Mouse (Mus musculus) cerebellum, adult 9-11 months (tissue): ENCODE data around the gene St8sia1.

Source experiments
- DNase-seq: peaks from one replicate; pipeline ENCODE4 v3.0.0; 2022

The St8sia1 gene

DNA sequence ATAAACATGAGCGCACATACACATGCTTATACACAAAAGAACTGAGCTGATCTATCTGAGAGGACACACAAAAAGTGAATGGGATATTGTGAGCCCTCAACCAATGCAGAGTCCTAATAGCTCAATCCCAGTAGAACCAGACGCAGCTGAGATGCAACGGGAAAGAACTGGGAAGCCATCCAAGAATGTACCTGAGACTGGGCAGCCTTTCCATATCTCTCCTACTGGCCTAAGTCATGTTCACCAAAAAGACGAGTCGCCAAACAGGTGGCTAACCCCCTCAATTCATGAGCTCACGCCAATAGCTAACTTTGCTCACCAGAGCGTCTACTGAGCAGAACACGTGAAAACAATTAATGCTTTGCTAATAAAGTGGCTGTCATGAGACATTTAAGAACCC, 20.8 kb downstream of the St8sia1 start:
- DNase-seq: peak; percentile 61

DNA sequence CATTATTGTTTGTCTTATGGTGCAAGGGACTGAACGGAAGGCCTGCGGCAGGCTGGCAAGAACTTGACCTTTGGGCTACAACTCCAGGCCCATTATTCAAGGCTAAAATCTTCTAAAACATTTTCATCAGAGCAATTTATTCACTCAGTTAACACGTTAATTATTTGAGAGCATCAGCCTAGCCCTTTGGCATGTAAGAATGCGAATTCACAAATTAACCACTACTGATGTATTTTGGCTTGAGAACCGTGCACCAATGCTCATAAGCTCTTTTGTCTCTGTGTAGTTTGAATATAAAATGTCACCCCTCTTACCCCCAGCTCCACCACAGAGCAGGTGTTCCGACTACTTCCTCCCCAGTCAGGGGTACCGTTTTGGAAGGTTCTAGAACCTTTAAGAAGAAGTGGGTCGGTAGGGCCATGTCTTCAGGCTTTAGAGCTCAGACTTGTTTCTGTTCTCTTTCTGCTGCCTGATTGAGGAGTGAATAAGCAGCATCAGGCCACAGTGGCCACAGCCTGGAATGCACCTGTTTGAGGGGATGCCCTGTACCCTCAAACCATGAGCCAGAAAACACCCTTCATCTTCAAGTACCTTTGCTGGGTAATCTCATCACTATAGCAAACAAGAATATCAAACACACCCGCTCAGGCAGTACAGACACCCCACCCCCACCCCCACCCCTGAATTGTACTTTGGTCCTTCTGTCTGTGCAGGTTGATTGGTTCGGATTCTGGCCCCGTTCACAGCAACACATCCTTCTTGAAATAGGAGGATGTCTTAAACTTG, 22.5 kb downstream of the St8sia1 start:
- DNase-seq: no peak

- DNase-seq: no peak
Measured at GRCm38 (mm10) chr6:142941078-142941477, 23.2 kb downstream of the St8sia1 start.

DNA sequence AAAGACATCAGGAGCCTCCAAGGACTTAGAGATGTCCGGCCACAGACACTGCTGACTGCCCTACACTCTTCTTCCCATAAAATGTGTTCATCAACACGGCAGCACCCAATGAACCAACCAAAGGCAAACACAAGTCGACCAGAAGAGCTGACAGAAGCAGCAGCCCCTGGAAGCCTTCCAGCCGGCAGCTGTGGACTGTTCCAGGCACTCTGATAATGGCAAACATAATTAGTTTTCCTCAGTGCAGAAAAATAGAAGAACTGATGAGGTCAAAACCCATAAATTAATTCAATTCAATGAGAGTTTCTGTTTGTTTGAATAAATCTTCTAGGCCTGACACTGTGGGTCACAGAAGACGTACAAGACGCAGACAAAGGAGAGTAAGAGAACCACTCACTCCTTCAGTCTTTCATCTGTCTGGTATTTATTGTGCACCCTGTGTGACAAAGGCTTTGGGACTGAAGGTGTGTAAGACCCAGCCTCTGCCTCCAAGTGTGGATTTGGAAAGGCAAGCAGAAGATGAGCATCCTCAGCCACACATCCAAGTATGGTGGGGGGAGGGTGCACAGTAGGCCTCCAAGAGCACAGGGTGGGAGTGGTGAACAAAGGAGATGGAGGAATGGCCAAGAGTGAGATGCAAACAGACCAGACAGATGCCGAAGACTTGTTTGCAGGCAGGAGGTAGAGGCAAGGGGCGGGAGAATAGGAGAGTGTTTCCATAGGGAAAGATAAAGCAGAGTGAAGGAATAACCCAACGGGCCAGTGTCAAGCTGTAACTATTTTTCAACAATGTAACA, 25.5 kb downstream of the St8sia1 start:
- DNase-seq: no peak

DNA sequence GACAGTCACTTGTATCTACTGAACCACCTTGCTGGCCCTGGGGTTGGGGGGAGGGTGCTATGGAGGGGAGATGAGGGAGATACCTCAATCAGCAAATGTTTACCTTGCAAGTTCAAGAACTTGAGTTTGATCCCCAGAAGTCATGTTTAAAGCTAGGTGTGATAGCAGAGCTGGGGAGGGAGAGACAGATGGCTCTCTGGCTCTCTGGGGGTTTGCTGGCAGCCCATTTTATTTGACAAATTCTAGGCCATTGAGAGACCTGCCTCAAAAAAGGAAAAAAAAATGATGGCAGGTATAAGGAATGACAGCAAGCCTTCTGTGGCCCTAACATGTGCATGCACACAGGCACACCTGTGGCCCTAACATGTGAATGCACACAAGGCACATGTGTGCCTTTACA, 26.2 kb downstream of the St8sia1 start:
- peak; percentile 64 for DNase-seq

DNA sequence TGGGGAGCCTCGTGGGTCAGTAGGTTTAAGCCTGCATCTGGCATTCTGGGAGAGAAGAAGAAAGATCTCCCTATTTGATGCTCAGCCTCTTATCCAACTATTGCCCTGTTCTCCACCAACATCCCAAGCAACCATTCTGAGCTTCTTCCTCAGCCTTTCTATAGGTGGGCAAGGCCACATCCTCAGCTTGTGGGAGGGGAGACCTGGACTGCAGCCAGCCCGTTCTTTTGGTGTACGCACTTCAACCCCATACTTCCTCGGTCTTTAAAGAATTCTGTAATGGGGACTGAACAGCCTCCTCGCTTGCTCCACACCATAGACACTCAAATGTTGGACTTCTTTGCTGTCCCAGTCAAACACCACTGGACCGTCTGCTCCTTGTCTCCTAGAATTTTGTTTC, 31.7 kb downstream of the St8sia1 start:
- DNase-seq: no peak

- no peak for DNase-seq
Measured at GRCm38 (mm10) chr6:142932144-142932543, 32.1 kb downstream of the St8sia1 start.

DNA sequence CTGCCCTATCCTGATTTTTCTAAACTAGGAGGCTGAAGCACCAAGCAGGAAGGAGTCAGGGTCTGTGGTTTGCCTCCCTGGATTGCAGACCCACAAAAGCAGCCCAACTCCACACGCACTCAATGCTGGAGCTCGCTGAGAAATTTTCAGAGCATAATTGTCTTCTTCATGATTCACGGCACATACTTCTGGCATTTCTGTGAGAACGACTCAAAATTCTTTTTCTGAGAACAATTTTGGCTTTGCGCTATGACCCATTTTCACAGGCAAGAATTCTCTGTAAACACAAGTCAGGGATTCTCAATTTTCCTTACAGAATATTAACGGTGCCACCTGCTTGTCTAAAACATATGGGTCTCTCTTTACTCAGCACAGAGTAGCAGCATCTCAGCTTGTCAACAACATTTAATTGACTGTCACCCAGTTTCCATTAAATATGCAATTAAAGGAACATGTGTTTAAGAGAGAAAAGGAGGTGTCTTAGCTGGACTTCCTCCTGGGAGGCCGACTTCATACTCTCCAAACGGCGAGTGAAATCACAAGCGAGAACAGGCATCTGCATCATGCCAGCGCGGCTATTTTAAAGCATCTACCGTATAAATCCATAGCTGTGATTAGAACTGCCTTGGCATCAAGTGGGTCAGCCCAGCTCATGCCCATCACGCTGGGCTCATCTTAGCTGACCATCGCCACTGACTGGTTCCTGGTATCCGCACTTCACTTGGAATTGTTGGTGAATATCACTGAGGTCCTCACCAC, 35.5 kb downstream of the St8sia1 start:
- DNase-seq: no peak

DNA sequence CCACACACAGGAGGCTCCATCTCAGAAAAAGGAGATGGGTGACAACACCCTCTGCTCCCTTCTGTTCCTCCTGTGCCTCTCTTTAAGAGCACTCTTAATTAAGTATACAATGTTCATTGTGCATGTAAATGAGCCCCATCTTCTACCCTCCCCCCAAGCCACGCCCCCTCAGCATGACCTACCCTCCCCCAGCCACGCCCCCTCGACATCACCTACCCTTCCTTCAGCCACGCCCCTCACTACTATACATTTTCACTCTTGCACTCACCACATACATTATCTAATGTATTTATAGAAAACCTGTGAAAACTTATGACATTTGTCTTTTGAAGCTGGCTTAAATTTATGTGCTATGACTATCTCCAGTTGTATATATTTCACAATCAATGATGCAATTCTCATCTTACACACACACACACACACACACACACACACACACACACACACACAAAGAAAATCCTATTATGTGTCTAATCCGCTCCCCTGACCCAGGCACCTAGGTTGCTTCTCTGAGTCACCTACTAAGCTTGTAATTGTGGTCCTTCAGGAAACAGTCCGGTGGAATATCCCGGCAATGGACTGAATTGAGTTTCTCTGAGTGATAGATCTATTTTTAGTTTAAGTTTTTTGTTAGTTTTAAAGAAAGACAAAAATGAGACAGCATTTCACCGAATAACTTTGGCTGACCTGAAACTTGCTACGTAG, 37.2 kb downstream of the St8sia1 start:
- no peak for DNase-seq

GRCm38 (mm10) chr6:142925921-142926320, 38.3 kb downstream of the St8sia1 start:
- DNase-seq: no peak

- peak; percentile 79 for DNase-seq
Measured at GRCm38 (mm10) chr6:142925374-142925773, 38.9 kb downstream of the St8sia1 start.

DNA sequence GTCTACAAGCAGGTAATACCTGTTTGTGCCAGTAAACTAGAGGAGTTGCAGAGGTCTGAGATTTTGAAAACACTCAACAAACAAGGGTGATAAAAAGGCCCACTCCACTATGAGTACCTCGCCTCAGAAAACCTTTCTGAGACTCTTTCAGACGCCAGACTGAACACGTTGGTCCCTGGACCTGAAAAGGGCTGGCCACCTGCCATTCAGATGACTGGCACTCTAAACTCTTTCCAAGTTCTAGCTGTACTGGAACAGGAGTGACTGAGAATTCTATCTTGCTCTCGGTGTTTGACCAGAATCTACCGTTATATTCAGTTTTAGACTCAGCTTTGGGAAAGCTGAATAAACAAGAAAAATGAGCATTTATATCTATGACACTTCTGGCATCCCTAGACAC, 43.4 kb downstream of the St8sia1 start:
- peak; percentile 51 for DNase-seq

DNA sequence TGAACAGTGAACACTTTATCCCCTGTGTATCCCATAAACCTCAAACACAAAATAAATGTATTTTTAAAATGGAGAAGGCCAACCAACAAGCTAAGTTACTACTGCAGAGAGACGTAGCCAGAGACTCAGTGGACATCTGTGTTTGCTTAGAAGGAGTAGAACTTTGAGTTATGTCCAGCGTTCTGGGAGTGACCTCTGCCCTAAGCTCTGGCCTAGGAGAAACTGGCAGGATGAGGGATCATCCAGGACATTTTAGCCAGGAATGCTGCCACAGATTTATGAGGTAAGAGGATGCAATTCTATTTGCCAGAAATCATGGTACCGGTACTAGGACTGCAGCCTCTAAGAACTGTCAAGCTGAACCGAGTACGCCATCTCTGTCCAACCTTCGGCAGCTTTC, 45.6 kb downstream of the St8sia1 start:
- no peak for DNase-seq

- no peak for DNase-seq
Measured at GRCm38 (mm10) chr6:142917471-142917901, 46.8 kb downstream of the St8sia1 start.

DNA sequence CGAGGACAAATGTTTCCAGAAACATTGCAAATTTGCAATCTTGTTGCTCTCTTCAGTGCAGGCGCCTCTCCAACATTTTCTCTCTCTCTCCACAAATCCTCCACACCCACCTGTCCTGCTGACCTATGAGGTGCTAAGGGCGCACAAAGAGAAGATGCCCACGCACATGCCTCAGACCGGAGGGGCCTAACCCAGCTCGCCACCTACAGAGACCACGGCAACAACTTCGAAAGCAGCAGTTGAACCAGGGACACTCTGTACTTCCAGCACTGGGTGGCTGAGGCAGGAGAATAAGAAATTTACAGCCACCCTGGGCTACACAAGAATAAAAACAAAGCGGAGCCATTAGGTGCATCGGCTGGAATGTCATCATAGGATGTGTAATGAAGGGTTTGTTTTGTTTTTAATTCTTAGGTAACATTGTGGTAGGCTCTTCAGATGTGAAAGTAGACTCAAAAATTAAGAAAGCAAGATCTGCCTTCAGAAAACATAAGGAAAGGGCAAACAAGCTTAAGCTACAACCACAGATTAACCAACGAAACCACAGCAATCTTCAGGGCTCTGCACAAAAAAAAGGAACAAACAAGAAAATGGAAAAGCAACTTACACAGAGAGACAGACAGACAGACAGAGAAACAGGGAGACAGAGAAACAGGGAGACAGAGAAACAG, 47.8 kb downstream of the St8sia1 start:
- DNase-seq: no peak

- no peak for DNase-seq
Measured at GRCm38 (mm10) chr6:142915464-142915863, 48.8 kb downstream of the St8sia1 start.

- no peak for DNase-seq
Measured at GRCm38 (mm10) chr6:142914676-142915075, 49.6 kb downstream of the St8sia1 start.

- no peak for DNase-seq
Measured at GRCm38 (mm10) chr6:142911263-142911662, 53.0 kb downstream of the St8sia1 start.

GRCm38 (mm10) chr6:142910721-142911120, 53.5 kb downstream of the St8sia1 start:
- DNase-seq: no peak

DNA sequence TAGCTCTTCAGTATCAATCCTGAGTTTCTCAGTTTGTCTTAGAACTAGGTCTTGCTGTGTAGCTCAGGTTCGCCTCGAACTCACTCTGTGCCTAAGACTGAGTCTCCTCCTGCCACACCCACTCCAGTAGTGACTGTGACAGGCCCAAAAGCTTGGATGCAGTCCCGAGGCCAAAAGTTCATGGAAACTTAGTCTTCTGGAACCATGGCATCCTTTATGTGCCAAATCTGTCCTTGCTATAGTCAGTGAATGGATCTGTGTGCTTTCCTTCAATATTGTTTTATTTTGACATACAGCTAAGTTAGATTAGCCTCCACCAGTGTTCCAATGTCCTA, 54.5 kb downstream of the St8sia1 start:
- DNase-seq: no peak

- no peak for DNase-seq
Measured at GRCm38 (mm10) chr6:142908911-142909770, 55.1 kb downstream of the St8sia1 start.
